Mouse (Mus musculus) lung, embryonic 16.5 days (tissue): ENCODE results near the gene Grb10. TPM values are rescaled to one million over a fixed set of nuclear protein-coding genes. Genes with fewer than 3 reads are reported as not detected.

Experiments used
- ATAC-seq: fragments of 200-750 bp; cut with Nextera tagmentation; 2 replicates; pipeline ENCODE4 v1.8.0; 2017; ENCODE audit warnings: low read depth, mild to moderate bottlenecking, moderate library complexity
- H3K27ac ChIP-seq: fragments of 300-500 bp; sonication (generic); 2 replicates; pipeline ENCODE4 v1.5.1; 2014; ENCODE audit warnings: mild to moderate bottlenecking, control low read depth, low read length
- H3K27me3 ChIP-seq: fragments of 300-500 bp; sonication (generic); 2 replicates; pipeline ENCODE4 v1.6.1; 2014; ENCODE audit warnings: low read depth, low read length, mixed read lengths; ENCODE audit not compliant: control insufficient read depth, insufficient read depth
- H3K36me3 ChIP-seq: fragments of 300-500 bp; sonication (generic); 2 replicates; pipeline ENCODE4 v1.6.1; 2014; ENCODE audit warnings: low read length; ENCODE audit not compliant: control insufficient read depth, insufficient read depth
- H3K4me1 ChIP-seq: fragments of 300-500 bp; sonication (generic); replicated peaks from 2 replicates; pipeline ENCODE4 v1.6.1; 2014; ENCODE audit warnings: low read length, mixed read lengths; ENCODE audit not compliant: control insufficient read depth, insufficient read depth
- H3K4me2 ChIP-seq: fragments of 300-500 bp; sonication (generic); 2 replicates; pipeline ENCODE4 v1.6.1; 2014; ENCODE audit warnings: low read depth, low read length, control low read depth
- H3K4me3 ChIP-seq: fragments of 300-500 bp; sonication (generic); 2 replicates; pipeline ENCODE4 v1.5.1; 2014; ENCODE audit warnings: mild to moderate bottlenecking, low read length, control low read depth
- H3K9ac ChIP-seq: fragments of 300-500 bp; sonication (generic); 2 replicates; pipeline ENCODE4 v1.6.1; 2014; ENCODE audit warnings: low read length, control low read depth
- H3K9me3 ChIP-seq: fragments of 300-500 bp; sonication (generic); 2 replicates; pipeline ENCODE4 v1.6.1; 2016; ENCODE audit warnings: low read length; ENCODE audit not compliant: control insufficient read depth
- WGBS: fragments of 180-500 bp; shearing (Covaris S2); extraction: QIAGEN DNeasy Blood & Tissue Kit; methylation state at CpG from one replicate; pipeline ENCODE4 v1.1.7; 2014; 5-methylcytosine and 5-hydroxymethylcytosine counted together
- polyA plus RNA-seq: library from polyadenylated mRNA; unstranded; fragments of >200 nt; fragmentation: Nextera tagmentation; extraction: Ambion mirVana; gene quantifications from 2 replicates; pipeline ENCODE4 v1.2.1, GENCODE M21; 2015

The Grb10 gene
- polyA plus RNA-seq, 1 experiment from 2014 or later, result 579 TPM

- H3K4me2 ChIP-seq, result no peak overlapping the region
- WGBS, result 83% methylated on average over 3 of the region's 3 CpGs
- H3K36me3 ChIP-seq, result peaks cover 24% of the 10 kb centered on the region
- H3K4me1 ChIP-seq, result peaks cover 3% of the 10 kb centered on the region; the same call in 1 of the 2 replicates
- ATAC-seq, result no peak
- H3K9ac ChIP-seq, result no peak overlapping the region
- H3K4me3 ChIP-seq, result no peak overlapping the region
- H3K9me3 ChIP-seq, result no peaks in the 10 kb centered on the region
- H3K27ac ChIP-seq, result no peak overlapping the region
- no peaks in the 10 kb centered on the region for H3K27me3 ChIP-seq
Measured at GRCm38 (mm10) chr11:11929059-11929458, 109.4 kb downstream of the Grb10 start.

GRCm38 (mm10) chr11:11928586-11928985 lies 109.9 kb downstream of the Grb10 start:
- no peak overlapping the region for H3K9ac ChIP-seq
- H3K4me1 ChIP-seq, result peaks cover 3% of the 10 kb centered on the region; the same call in 1 of the 2 replicates
- H3K36me3 ChIP-seq, result peaks cover 19% of the 10 kb centered on the region
- no peak overlapping the region for H3K27ac ChIP-seq
- 89% methylated on average over 2 of the region's 2 CpGs for WGBS
- H3K9me3 ChIP-seq, result no peaks in the 10 kb centered on the region
- no peak overlapping the region for H3K4me2 ChIP-seq
- no peaks in the 10 kb centered on the region for H3K27me3 ChIP-seq
- H3K4me3 ChIP-seq, result no peak overlapping the region
- ATAC-seq, result no peak

- Histone ChIP-seq H3K9me3 (no peaks in the 10 kb centered on the region), H3K4me3 (no peak overlapping the region), H3K27ac (no peak overlapping the region), H3K4me2 (no peak overlapping the region), H3K36me3 (no peaks in the 10 kb centered on the region; the same call in 1 of the 2 replicates), H3K27me3 (no peaks in the 10 kb centered on the region), H3K4me1 (no peaks in the 10 kb centered on the region), H3K9ac (no peak overlapping the region)
- no peak for ATAC-seq
- 54% methylated on average over 3 of the region's 3 CpGs for WGBS
Measured at GRCm38 (mm10) chr11:11923900-11924299, 114.6 kb downstream of the Grb10 start.

- Histone ChIP-seq H3K27me3 (no peaks in the 10 kb centered on the region), H3K36me3 (no peaks in the 10 kb centered on the region), H3K9ac (no peak overlapping the region), H3K27ac (no peak overlapping the region), H3K4me1 (no peaks in the 10 kb centered on the region), H3K9me3 (no peaks in the 10 kb centered on the region), H3K4me3 (no peak overlapping the region), H3K4me2 (no peak overlapping the region)
- 82% methylated on average over 3 of the region's 3 CpGs for WGBS
- ATAC-seq, result no peak
Measured at GRCm38 (mm10) chr11:11923345-11923744, 115.1 kb downstream of the Grb10 start.

GRCm38 (mm10) chr11:11922106-11922505 lies 116.4 kb downstream of the Grb10 start:
- WGBS, result 79% methylated on average over 2 of the region's 2 CpGs
- ATAC-seq, result no peak
- Histone ChIP-seq H3K36me3 (no peaks in the 10 kb centered on the region), H3K27ac (no peak overlapping the region), H3K27me3 (no peaks in the 10 kb centered on the region), H3K9me3 (no peaks in the 10 kb centered on the region), H3K4me2 (no peak overlapping the region), H3K4me3 (no peak overlapping the region), H3K9ac (no peak overlapping the region), H3K4me1 (no peaks in the 10 kb centered on the region)

DNA sequence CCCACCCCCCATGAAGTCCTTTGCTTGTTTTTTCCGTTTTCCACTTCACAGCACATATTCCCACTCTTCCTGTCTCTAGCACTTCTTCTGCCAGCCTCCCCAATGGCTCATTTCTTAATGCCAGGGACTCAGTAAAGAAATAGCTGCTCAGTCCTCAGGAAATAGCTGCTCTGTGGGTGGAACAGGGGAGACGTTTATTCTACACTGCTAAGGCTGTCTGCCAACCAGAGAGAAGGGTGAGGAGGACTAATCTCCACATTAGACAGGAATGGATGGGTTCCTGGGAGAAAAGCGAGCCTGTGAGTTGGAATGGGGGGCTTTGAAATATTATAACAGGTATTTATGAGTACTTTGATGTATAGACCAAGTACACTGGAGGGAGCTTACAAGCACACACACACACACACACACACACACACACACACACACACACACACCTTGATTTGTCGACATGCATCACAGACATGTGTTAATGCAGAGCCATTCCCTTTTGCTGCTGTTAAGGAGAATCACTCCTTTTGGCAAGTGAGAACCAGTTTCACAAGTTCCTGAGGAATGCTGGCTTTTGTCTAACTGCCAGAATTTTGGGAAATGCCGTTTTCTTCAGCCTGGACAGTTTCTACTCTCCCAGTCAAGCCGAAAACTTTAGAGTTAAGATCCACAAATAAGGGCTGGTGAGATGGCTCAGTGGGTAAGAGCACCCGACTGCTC lies 130.6 kb downstream of the Grb10 start:
- 23% methylated on average over 7 of the region's 7 CpGs for WGBS
- peak overlapping the region; percentile 35; the same call in 1 of the 2 replicates for H3K9ac ChIP-seq
- H3K36me3 ChIP-seq, result no peaks in the 10 kb centered on the region
- H3K4me1 ChIP-seq, result peaks cover 7% of the 10 kb centered on the region
- peak overlapping the region; percentile 97 for H3K27ac ChIP-seq
- H3K4me3 ChIP-seq, result no peak overlapping the region
- peak; percentile 83 for ATAC-seq
- no peaks in the 10 kb centered on the region for H3K27me3 ChIP-seq
- no peaks in the 10 kb centered on the region for H3K9me3 ChIP-seq
- no peak overlapping the region for H3K4me2 ChIP-seq

GRCm38 (mm10) chr11:11905518-11905917 lies 133.0 kb downstream of the Grb10 start:
- no peak for ATAC-seq
- Histone ChIP-seq H3K4me3 (no peak overlapping the region), H3K36me3 (no peaks in the 10 kb centered on the region), H3K27ac (no peak overlapping the region), H3K9ac (no peak overlapping the region), H3K4me1 (peaks cover 7% of the 10 kb centered on the region), H3K4me2 (no peak overlapping the region), H3K27me3 (no peaks in the 10 kb centered on the region), H3K9me3 (no peaks in the 10 kb centered on the region)

DNA sequence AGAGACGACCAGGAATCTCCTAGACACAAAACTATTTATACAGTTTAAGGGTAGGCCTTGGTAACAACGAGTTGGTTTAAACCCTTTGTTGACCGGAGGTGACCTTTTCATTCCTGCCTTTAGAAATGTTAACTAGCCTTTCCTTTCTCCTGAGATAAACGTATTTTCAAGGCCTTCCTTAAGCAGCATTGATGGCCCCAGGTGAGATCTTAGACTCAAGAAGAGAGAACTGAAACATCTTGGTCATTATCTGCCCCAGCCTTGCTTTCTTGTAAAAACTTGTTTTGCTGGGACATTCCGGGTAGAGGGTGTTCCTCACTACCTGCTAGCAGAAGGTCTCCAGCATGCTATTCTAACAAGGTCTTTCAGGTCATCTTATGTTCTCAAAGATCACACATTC lies 133.5 kb downstream of the Grb10 start:
- Histone ChIP-seq H3K27ac (no peak overlapping the region), H3K4me2 (no peak overlapping the region), H3K27me3 (no peaks in the 10 kb centered on the region), H3K36me3 (no peaks in the 10 kb centered on the region), H3K9ac (no peak overlapping the region), H3K4me3 (no peak overlapping the region), H3K4me1 (peaks cover 7% of the 10 kb centered on the region), H3K9me3 (no peaks in the 10 kb centered on the region)
- no peak for ATAC-seq
- WGBS, result 65% methylated on average over 5 of the region's 5 CpGs

- no peaks in the 10 kb centered on the region for H3K27me3 ChIP-seq
- H3K9ac ChIP-seq, result no peak overlapping the region
- no peaks in the 10 kb centered on the region; the same call in 1 of the 2 replicates for H3K4me1 ChIP-seq
- no peak overlapping the region for H3K4me2 ChIP-seq
- H3K9me3 ChIP-seq, result no peaks in the 10 kb centered on the region
- H3K36me3 ChIP-seq, result no peaks in the 10 kb centered on the region
- 31% methylated on average over 5 of the region's 5 CpGs for WGBS
- peak; percentile 91 for ATAC-seq
- H3K4me3 ChIP-seq, result no peak overlapping the region
- H3K27ac ChIP-seq, result no peak overlapping the region
Measured at GRCm38 (mm10) chr11:11901509-11901908, 137.0 kb downstream of the Grb10 start.
